Mouse (Mus musculus) kidney, postnatal 36 days (tissue): Measurements from ENCODE around the gene Trp53bp2.

Experiments
- DNase-seq, 2 experiments: peaks; one replicate each; pipeline ENCODE4 v3.0.0; 2021 to 2022; ENCODE audit warnings: mixed read lengths in 2 of 2

Trp53bp2 gene

DNA sequence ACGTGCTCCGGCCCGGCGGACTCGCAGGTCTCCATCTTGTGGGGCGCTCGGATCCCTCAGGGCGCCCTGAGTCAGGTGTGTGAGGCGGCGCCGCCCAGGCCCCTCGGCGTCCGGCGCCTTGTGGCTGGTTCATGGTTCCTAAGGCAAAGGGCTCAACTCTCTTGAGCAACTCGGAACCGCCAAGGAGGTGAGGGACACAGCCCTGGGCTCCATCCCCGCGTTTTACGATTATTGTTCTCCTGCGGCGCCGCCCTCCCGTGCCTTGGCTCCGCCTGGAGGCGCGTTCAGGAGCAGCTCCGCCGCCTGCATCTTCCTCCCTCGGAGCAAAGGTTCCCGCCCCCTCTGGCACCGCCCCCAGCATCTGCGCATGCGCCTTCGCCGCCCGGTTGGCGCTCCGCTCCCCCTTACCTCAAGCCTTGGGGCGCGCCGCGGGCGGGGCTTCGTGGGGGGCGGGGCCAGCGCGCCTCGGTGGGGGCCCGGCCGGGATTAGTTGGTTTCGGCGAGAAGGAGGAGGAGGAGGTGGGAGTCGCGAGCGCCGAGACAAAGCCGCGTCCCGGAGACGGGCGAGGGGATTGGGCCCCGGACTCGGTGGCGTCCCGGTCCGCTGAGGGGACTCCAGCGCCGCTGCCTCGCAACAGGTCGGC is at the start of gene Trp53bp2:
Gene Trp53bp2 (plus strand): TSS at position 489 of the 644 bp plus-strand sequence.
- DNase-seq = peak; percentile 98 to 99

DNA sequence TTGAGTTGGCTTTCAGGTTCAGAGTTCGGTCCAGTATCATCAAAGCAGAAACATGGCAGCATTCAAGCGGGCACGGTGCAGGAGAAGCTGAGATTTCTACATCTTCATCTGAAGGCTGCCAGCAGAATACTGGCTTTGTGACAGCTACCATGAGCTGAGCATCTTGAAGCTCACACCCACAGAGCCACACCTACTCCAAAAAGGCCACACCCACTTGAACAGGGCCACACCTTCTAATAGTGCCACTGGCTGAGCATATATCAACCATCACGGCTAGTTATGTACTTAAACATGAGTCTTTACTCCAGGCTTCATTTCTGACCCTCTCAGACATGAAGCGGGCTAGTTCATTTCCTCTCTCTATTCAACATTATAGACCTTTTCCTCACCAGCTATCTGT is 46.3 kb upstream of the Trp53bp2 start:
- no peak for DNase-seq

DNA sequence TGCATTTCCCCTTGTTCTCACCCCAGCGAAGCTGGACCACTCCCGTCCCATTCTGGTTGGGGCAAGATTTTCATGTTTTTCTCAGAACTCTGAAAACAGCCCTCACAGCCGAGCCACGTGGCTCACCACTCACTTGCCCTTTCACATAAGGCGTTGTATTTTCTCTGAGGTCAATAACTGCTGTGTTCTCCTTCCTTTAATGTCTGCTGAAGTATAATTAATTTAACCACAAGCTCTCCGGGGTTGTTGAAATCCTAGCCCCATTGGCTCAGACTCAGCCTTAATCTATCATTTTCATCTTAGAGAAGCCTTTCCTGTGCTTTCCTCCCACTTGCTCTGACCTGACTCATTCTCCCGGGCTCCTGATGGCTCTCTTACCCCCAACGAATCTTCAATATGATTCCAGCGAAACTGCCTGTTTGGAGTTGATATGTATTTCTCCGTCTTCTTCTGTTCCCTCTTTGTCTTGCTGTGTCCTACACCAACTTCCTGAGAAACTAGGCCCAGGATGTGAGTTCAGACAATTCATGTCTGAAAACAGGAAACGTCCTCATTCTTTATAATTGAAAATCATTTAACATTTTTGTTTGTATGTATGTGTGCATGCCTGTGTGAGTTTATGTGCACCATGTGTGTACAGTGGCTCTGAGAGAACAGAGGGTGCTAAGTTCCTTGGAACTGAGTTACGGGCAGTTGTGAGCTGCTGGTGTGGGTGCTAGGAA is 45.1 kb upstream of the Trp53bp2 start:
- DNase-seq = no peak

DNA sequence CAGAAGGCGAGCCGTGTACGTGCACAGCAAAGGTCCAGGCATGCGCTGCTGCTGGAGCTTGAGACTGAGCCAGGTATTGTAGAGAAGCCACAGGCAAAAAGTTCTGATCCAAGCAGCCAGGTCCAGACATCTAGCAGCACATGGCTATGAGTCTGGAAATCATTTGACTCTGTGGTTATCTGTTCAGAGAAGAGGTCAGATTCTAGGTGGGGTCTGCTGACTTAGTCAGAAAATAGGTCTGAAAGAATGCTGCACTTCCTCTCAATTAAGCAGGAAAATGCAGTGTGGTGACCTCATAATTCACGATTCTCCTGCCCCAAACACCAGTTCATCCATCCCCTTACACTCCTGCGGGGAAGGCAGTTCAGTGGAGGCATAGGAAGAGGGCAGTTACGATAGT is 40.7 kb upstream of the Trp53bp2 start:
- no peak for DNase-seq

DNA sequence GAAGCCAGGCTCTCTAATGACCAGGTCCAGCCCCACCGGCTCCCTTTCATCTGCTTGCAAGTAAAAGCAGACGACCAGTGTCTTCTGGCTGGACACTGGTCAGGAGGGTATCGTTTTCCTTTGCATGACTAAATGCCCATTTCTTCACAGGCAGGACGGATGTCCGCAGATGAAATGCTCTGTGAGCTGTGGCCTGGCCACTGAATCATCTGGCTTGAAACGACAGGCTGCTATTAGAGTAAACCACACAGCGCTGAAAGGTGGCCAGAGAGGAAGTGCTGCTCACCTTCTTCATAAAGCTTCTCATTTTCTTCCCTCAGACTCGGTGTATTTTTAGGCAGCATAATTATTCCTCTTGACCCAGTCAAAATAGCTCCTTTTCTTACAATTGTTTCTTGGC is 40.2 kb upstream of the Trp53bp2 start:
- DNase-seq = no peak

DNA sequence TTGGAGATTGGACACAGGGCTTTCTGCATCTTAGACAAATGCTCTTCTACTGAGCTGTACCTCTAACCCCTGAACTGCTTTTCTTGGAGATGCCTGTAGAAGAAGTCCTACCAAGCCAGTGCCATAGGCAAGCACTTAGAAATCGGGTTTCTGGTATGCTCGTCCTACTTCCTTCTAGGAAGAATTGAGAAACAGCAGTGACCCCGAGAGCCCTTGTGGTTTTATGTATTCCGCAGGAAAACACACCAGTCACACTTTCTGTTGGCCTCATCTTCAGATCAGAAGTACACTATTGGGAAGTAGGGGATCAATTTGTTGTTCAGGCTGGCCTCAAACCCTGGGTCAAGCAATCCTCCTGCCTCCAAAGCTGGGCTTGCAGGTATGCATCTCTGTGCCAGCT is 39.5 kb upstream of the Trp53bp2 start:
- DNase-seq = no peak

DNA sequence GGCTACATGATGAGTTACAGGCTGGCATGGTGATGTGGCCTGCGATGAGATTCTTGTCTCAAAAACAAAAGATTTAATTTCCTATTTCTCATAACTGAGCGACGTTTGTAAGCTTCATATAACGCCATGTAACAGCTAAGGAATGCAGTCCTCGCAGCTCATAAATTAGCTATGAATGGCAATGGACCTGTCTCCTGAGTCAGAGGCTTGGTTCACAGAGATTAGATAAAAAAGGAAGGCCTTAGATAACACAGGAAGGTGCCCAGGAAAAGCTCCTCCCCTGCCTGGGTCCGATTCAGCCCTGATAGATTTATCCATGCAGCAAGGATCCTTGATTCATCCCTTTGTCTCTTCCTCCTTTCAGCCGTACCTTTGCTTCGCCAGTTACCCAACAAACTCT is 37.1 kb upstream of the Trp53bp2 start:
- DNase-seq = no peak

DNA sequence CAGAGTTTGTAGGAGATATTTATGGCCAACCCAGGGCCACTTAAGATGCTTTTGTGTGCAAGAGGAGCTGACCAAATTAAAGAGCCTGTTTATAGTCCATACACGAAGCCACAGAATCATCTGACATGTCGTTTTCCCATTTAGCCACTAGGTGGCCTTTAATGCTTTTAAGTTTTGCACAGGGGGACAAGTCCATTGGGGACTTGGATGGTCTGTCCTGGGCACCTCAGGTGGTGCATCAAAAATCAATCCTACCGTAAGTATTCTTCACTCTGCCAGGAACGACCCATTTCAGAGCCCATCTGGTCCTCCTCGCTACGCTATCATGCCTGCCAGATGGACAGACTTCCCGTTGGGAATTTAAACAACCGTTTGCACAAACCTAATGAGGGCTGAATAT is 32.8 kb upstream of the Trp53bp2 start:
- DNase-seq = peak; percentile 34 to 49

DNA sequence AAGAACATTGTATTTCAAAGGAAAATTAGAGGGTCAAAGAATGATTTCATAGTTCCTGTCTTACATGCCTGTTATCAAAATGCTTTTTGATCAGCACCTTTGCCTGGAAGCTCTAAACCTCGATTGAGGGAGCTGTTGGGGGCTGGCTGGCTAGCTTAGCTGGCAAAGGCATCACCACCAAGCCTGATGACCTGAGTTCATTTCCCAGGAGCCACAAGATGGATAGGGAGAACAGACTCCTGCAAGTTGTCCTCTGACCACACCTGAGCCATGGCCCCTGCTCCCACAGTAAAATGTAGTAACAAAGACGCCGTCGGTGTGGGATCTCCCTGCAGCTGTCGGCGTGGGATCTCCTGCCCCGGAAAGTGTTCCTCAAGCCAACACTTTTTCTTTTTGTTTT is 32.1 kb upstream of the Trp53bp2 start:
- DNase-seq = no peak

DNA sequence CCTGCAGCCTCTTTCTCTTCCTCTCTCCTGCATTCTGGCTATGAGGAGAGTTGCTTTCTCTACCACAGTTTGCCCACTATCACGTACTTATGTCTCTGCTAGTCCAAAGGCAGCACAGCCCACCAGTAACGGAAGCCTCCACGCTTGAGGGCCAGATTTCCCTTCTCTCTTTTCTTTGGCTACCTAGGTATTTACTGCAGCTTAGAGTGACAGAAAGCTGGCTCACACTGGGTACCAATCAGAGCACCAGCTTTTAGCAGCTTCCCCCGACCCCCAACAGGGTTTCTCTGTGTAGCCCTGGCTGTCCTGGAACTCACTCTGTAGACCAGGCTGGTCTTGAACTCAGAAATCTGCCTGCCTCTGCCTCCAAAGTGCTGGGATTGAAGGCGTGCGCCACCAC is 31.5 kb upstream of the Trp53bp2 start:
- no peak for DNase-seq

DNA sequence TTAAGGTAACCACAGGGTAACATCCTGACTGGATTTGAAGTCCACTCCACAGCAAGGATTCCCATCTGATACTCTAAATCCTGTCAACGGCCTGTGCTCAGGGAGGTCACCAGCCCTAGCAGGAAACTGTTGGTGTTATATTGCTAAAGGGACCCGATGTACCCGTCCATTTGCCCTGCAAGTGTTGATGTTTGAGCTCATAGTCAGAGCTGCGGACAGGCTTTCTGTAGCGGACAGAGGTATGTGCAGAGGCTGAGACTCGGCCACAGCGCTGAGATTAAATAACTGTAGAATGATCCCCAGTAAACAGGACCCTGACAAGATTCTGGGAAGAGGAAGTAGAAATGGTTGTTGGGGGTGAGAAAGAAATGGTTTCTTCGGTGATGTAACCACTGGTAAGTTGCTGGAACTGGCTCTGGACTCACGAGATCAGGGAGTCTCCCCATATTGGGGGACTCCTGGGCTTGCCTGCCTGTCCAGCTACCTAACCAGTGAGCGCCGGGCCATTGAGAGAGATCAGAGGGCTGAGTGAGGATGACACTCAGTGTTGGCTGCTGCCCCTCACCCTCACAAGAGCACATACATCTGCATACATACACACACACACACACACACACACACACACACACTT is 30.7 kb upstream of the Trp53bp2 start:
- no peak for DNase-seq

DNA sequence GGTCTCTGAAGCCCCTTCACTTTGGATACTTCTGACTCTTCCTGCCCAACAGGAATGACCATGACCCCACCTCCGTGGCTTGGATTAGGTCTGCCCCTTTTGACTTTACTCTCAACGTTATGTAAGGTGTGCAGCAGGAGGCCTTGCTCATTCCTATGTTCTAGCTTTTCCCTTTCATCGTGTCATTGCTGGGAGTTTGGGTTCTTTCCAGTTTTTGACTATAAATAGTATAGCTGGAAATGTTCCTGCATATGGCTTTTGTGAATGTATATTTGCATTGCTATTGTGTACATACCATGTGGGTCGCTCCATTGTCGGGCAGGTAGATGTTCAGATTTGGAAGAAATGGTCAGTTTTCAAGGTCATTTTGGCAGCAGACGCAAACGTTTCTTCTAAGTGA is 30.1 kb upstream of the Trp53bp2 start:
- no peak for DNase-seq

DNA sequence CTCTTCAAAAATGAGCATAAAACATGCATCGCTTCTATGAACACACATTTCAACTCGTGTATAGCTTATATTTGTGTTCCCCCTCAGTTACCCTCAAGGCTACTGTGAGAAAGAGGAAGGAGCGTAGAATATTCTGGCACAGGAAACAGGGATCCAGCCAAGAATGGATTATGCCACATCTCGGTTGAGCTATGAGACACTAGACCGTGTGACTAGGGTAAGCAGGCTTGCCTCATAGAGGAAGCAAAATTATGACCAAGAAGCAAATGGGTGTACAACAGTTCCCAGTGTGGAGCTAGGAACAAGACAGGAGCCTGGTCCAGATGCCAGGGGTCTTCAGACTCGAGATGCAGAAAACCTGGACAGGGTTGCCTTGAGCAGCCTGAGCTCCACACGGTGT is 28.3 kb upstream of the Trp53bp2 start:
- no peak for DNase-seq

DNA sequence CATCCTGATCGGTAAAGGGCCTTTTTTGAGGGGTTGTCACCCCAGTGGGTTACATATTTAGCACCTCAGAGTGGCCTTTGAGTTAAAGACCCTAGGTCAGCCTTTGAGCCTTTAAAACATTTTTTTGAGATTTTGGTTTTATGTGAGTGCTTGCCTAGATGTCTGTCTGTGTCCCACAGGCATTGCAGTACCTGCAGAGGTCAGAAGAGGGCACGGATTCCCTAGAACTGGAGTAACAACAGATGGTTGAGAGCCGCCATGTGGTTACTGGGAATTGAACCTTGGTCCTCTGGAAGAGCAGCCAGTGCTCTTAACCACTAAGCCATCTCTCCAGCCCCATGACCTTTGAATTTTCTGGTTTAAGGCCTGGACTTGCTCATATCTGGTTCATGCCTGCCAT is 27.6 kb upstream of the Trp53bp2 start:
- no peak for DNase-seq

DNA sequence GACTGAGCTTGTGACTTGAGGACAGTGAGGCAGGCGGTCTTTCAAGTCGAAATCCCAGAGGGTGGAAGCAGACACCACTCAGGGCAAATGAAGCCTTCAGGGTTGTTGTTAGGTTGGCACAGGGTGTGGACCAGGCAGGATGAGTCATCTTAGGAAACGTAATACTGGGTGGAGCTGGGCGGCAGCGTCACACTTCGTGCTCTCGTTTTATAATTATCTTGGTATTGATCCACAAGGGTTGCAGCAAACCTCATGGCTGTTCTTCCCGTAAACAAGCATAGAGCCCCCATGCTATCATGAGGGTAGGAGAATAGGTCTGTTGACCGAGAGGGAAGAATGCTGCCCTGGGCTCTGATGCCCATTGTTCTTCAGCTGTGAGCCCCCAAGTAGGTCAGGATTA is 25.9 kb upstream of the Trp53bp2 start:
- DNase-seq = no peak

DNA sequence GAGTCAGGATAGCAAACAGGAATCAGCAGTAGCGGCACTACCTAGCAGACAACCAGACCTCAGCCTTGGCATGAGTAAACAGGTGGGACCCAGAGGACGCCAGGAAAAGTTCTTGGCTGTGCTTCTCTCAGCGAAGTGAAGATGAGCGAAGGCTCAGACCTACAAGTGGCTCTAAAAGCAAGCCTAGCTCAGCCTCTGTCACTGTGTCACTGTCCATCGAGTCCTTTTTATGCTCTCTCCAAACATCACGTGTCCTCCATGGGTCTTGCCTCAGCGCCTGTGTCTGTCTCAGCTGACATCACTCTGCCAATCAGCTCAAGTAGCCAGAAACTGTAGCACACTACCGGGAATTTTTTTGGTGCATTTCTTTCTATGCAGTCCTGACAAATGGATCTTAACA is 22.5 kb upstream of the Trp53bp2 start:
- no peak for DNase-seq

DNA sequence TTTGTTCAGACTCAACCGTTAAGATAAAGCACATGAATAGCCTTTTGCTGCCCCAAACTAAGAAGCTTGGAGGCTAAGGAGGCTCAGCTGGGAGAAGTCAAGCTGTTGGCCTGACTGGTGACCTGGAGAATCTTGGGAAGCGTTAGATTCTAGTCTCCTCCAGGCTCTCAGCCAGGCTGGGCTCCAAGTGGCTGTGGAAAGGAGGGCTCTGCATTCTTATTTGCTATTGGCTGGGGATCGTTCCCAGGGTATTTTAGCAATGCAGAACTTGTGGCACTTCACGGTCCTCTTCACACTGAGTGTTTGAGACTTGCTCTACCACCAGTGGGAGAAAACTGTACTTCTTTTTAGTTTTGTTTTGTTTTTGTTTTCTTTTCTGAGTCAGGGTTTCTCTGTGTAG is 20.2 kb upstream of the Trp53bp2 start:
- peak; percentile 35 to 37 for DNase-seq

DNA sequence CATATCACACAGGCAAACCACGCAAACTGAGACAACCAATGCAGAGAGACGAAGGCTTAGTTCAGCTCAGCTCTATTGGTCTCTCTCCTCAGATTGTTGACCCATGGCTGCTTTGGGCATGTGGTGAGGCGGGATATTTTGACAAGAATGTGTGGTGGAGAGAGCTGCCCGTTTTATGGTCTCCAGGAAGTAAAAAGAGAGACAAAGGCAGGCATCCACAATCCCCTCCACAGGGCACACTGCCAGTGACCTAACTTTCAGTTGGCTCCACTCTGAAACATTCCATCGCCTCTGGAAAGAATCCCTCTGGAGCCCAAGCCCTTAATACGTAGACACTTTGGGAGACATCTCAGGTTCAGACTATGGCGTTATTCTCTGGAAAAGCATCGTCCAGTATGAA is 10.8 kb upstream of the Trp53bp2 start:
- no peak for DNase-seq

DNA sequence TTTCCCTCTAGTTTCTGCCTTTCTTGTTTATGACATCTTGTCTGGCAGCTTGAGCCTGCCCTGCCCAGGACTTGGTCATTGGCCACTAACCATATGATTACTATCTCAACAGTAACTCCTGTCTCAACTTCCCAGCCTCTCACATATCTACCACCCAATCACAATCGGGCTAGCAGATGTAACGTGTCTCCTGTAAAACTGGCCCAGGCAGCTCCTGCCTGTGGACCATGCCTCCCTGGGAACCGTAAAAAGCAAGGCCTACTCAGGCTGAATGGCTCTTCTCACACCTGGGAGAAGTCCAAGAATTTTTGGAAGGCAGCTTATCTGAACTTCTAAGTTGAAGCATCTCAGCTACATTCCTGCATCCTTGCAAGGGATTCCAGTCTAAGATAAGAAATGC is 10.2 kb upstream of the Trp53bp2 start:
- no peak for DNase-seq

DNA sequence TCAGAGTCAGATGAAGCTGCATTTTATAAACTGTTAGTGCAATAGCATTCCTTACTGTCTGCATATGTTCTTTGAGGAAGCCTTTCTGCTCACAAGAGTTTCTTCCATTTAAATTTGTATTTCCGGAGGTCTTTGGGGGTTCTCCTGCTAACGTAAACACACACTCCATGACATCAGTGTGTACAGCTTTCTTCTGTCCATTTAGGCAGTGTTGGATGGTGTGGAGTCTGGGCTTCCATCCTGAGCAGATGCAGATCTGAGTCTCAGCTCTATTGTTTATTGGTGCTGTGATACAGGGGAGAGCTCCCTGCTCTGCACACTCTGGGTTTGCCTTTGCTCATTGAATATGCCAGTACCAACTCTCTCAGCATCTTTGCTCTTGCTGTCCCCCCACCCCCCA is 9.8 kb upstream of the Trp53bp2 start:
- DNase-seq = no peak

DNA sequence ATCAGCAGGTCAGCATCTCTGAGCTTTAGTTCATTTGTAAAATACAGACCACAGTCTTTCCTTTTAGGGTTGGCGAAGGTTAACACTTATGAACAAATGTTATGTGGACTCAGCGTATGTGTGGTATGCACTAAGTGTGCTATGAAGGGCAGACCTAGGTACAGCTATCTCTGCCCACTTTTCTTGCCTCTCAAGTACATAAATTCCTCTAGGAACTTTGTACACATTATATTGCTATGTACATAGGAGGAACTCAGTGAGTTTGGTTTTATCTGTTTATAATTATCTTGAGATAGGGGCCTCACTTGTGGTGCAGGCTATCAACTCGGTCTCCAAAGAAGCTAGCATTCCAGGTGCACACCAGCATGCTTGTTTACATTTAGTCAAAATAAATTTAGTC is 9.1 kb upstream of the Trp53bp2 start:
- no peak for DNase-seq

DNA sequence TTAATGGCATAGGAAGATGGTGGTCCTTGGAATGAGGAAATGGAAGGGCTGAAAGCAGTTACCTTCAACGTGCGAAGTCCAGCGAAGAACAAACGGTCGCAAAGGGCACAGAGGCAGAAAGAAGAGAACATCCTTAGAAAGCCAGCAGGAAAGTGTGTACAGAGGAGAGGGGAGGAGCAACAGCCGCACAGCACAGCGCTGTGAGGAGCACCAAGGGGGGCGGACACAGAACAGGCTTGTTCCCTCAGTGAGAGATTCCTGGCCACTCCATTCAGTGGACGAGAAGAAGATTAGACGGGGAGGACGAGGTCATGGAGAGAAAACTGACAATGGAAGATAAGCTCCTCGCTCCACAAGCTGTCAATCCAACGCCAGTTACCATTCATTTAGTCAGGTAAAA is 5.9 kb upstream of the Trp53bp2 start:
- no peak for DNase-seq

DNA sequence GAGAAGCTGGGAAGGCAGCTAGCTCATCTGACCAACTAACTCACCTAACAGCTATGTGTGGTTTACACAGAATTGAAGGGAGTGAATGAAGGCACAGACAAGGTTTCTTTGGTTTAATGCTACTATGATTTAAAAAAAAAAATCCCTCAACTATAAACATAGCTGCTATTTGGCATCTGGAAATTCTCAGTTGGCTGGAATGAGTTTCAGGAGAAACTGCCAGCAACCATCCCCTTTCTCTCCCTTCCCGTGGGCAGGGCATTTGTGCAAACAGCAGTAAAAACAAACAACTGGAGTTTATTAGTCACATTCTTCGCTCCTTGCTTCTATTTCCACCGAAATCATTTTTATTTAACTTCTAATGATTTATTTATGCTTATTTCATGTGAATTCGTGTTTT is 2.4 kb upstream of the Trp53bp2 start:
- DNase-seq = no peak

DNA sequence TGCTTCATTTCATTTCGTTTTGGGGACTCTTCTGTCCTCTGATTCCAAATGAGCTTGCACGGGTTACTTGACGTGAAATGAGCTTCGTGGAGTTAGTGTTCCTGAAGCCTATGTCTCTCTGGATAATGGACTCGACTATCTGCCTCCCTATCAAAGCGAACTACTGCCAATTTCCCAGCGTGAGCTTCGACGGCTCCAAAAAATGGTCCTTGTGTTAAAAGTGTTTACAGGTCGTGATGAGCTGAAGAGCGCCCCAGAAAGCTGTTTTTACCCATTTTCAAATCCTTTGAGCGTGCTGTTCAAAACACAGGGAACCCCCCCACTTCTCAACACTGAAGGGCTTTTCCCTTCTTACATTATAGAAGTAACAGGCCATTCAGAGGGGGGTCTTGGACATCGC is 729 bp upstream of the Trp53bp2 start:
- no peak for DNase-seq
